Mouse (Mus musculus): ENCODE results near the gene Sertad4.

Sertad4 gene

DNA sequence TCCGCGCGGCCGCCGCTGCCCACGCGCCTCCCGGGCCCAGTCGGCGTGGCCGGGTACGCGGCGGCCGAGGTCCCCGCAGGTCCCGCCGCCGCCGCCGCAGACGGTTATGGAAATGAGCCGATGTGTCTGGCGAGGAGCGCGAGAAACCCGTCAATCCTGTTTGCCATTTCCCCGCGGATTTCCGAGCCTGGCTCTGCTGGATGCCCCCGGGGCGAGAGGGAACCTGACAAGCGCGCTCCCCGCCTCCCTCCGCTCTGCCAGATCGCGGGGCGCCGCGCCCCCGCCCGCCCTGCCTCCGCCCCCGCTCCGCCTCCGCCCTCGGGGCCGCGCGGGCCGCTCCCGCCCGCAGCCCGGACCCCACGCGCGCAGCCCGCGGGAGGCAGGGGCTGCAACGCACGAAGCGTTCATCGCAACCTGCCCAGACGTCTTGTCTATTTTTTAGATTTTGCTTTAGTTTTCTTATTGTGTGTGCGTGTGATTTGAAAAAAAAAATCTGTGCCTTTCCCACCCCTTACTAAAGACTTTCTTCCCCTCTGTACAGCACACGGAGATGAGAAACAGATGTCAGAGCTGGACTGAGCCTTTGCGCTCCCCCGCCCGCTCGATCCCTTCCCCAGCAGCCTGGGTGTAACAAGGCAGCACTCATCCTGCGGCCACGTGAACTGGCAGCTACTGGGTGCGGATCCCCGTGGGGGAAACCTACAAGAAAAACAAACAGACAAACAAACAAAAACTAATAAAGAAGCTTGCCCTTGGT is at the start of gene Sertad4:
Sertad4 (minus strand) TSS at position 283 of the 757 bp plus-strand sequence.
- peak; percentile 86 for DNase-seq (ENCODE audit: low read depth)

DNA sequence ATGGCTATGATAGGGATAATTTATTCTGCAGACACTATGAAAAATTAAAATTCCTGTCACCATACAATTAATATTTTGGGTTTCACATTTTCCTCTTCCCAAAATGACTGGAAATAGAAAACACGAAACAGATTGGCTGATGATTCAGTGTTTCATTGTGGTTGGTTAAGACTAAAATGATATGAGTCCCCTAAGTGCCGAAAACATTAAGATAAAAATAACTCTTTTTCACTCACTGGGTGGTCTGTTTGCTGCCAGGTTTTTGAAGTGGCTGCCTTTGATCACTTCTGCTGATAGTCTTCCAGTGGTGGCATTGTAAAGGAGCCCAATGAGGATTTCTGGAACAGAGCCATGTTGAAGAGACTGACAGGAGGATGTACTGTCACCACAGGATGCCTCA is 46.0 kb upstream of the Sertad4 start:
- no peak for DNase-seq (ENCODE audit: low read depth)

GRCm38 (mm10) chr1:192900913-192901312 is 45.4 kb upstream of the Sertad4 start:
- no peak for DNase-seq (ENCODE audit: low read depth)

- no peak for DNase-seq (ENCODE audit: low read depth)
Measured at GRCm38 (mm10) chr1:192898742-192899141, 43.2 kb upstream of the Sertad4 start.

- DNase-seq (ENCODE audit: low read depth) = no peak
Measured at GRCm38 (mm10) chr1:192897218-192897617, 41.7 kb upstream of the Sertad4 start.

GRCm38 (mm10) chr1:192896076-192896475 is 40.5 kb upstream of the Sertad4 start:
- DNase-seq (ENCODE audit: low read depth) = no peak

DNA sequence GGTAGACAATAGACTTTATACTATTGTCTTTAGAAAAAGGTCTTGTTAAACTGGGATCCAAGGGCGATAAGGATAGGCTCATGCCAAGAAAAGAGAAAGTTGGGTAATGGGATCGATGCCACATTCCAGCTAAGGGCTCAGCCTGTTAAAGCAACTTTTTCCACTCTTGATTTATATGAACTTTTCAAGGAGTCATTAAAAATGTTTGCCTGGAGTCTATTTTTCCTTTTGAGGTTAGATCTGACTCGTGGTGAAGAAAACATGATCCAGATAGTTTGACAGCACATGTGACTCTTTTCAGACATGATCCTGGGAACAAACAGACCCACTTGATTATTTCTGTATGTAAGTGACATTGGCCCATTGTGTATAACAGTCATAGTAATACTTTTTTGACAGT is 35.2 kb upstream of the Sertad4 start:
- DNase-seq (ENCODE audit: low read depth) = peak; percentile 68

DNA sequence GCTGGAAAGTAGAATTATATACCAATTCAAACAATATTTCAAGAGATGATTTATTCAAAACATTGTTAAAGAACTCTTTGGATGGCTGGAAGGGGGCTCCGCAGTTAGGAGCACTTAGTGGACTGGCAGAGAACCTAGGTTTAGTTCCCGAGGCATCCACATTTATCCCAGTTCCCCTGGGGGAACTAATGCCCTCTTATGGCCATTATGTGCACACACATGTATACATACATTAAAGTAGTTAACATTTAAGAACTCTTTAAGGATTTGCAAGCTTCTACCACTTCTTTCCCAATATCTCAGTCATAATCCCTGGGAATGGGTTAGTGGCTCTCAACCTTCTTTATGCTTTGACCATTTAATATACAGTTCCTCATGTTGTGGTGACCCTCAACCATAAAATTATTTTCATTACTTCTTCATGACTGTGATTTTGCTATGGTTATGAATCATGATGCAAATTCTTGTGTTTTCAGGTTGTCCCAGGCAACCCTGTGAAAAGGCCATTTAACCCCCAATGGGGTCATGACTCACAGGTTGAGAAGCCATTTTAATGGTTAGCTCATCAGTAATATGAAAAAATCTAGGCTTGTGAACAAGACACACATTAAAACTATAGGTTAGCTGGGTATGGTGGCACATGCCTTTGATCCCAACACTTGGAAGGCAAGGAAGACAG is 27.2 kb upstream of the Sertad4 start:
- peak; percentile 36 for DNase-seq (ENCODE audit: low read depth)

- no peak for DNase-seq (ENCODE audit: low read depth)
Measured at GRCm38 (mm10) chr1:192880130-192880529, 24.6 kb upstream of the Sertad4 start.

GRCm38 (mm10) chr1:192879086-192879580 is 23.6 kb upstream of the Sertad4 start:
- no peak for DNase-seq (ENCODE audit: low read depth)

- peak; percentile 36 for DNase-seq (ENCODE audit: low read depth)
Measured at GRCm38 (mm10) chr1:192872841-192873240, 17.3 kb upstream of the Sertad4 start.

GRCm38 (mm10) chr1:192869761-192870160 is 14.2 kb upstream of the Sertad4 start:
- no peak for DNase-seq (ENCODE audit: low read depth)

DNA sequence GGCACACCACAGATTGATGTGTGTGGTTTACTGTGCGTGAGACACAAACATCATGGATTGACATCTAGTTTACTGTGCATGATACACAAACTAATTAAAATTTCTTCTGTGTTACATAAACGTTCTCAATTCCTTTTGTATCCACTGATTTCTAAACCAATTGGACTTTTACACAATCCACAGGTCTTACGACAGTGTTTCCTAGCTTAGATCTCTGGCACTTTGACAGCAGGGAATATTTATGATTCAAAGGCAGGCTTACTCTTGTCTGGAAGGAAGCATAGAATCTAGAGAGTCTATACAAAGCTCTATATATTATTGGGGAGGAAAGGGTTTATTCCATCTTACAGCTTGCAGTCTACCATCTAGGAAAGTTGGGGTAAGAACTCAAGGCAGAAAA is 8.9 kb upstream of the Sertad4 start:
- peak; percentile 57 for DNase-seq (ENCODE audit: low read depth)

- DNase-seq (ENCODE audit: low read depth) = no peak
Measured at GRCm38 (mm10) chr1:192861305-192861960, 5.9 kb upstream of the Sertad4 start.

- no peak for DNase-seq (ENCODE audit: low read depth)
Measured at GRCm38 (mm10) chr1:192860273-192860672, 4.7 kb upstream of the Sertad4 start.

DNA sequence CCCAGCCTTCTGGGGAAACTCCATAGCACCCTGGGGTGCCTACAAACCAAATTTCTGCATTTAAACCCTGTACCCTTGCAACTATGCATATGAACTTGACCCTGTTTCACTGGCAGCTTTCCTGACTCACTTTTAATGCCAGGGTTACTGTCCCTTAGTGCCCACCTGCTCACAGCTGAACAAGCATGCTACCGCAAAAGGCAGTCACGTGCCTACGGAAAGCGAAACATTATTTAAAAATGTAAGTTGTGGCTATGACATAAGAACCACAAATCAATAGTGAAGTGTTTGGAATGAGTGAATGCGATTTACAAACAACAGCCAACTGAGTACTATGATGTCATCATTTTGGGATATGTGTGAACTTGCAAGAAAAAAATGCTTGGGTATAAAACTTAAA is 2.0 kb upstream of the Sertad4 start:
- DNase-seq (ENCODE audit: low read depth) = no peak

- peak; percentile 46 for DNase-seq (ENCODE audit: low read depth)
Measured at GRCm38 (mm10) chr1:192856931-192857330, 1.4 kb upstream of the Sertad4 start.

DNA sequence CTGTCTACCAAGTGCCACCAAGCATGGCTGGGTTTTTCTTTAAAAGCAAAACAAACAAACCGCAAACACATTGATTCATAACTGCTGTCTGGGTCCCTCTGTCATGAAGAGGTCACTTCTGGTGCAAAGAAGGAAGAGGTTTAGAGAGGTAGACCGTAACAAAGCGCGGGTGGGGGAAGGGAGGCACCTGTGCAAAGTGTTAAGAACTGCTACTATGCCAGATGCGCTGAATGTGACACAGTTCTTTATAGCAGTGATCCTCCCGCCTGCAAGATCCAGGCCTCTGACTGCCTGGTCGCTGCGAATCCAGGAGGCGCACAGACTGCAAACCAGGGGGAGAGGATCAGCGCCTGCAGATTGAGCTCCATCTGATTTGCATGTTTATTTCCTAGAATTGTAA is 855 bp upstream of the Sertad4 start:
- no peak for DNase-seq (ENCODE audit: low read depth)

GRCm38 (mm10) chr1:192854819-192855271 is 711 bp downstream of the Sertad4 start:
- DNase-seq (ENCODE audit: low read depth) = peak; percentile 89

DNA sequence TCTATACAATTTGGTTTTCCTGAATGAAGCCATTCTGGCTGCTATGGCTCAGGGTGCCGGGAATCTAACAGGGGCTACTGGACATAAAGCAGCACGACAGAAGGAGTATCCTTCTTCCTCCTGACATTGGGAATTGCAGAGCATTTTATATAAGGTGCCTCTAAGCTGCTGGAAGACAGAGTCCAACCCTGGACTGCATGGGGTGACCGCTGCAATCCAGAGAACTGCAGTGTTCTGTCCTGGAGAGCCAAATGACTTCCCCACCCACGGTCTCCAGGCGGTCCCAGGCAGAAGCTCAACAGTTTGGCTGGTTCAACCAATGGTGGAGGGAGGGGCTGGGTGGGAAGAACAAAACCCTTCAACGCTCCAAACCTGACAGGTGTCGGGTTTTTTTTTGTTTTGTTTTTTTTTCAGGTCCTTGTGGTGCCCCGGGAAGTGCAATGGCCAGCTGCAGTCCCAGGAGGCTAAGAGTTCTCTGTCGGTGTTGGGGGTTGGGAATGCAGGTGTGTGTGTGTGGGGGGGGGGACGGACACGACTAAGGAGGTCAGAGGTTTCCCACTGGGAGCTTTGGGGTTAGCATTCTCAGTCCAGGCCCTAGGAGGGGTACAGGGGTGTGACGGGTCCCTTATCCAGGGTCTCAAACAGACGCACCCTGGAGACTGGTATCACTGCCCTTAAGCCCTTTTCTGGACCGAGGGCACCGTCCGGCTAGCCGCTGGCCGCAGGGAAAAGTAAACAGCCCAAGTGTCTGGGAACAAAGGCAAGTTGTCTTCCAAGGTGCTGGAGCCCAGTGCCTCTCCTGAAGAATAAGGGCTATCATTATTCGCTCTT is 1.4 kb downstream of the Sertad4 start:
- no peak for DNase-seq (ENCODE audit: low read depth)

- DNase-seq (ENCODE audit: low read depth) = no peak
Measured at GRCm38 (mm10) chr1:192853429-192853828, 2.1 kb downstream of the Sertad4 start.

DNA sequence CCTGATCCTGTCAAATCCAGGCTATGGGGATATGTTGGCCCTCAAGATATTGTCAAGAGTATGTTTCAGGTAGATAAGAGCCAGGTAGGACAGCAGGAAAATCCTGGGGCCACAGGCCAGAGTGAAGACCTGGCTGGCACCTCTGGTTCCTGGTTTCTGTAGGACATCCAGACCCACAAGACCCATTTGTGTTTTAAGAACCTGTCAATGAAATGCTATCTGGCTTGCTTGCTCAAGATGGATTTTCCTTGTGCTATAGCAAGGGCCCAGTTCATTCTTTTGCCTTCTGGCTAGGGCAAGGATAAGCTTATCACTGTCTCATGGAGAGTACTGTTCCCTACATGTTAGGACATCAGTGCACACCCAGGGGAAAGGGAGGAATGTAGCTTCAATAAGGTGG is 3.5 kb downstream of the Sertad4 start:
- no peak for DNase-seq (ENCODE audit: low read depth)
